Mouse (Mus musculus) liver, embryonic 14.5 days (tissue): ENCODE measurements at regions not wholly inside any gene's neighbourhood (a gene's known extent, or its start where the extent isn't known, plus 50 kb on each side); places are given as distances from the start of the nearest gene placed in this dataset.

Experiments used
- CTCF ChIP-seq: IDR thresholded peaks from 2 replicates; pipeline ENCODE4 v1.5.1; 2016; ENCODE audit warnings: antibody characterized with exemption, low read depth, control low read depth
- EP300 ChIP-seq: IDR thresholded peaks from 2 replicates; pipeline ENCODE4 v1.6.1; 2016; ENCODE audit warnings: antibody characterized with exemption, low read depth

DNA sequence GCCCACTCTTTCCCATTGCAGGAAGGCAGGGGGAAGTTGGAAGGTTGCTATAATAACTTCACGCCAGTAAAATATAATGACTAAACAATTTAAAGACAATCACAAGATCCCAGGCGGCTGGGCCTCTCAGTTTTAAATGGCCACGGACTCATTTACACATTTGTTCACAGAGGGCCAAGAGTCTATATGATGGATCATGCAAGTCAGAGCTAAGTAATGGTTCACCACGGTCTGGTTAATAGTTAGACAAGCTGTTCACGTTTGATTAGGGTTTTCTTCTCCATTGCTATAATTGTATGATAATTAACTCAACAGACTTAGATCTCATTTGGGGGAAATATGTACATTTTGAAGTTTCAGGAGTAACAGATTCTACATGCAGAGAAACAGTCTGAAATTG, 170.0 kb downstream of the Ppargc1a start:
- TF ChIP-seq CTCF (no peak), EP300 (no peak)
